In genomic region chr6:101940266-101940866, GRCm38 (mm10) we compare ENCODE assay signal across 19 mouse cellular contexts.
A peak's percentile ranks its signal among the peaks of the same experiment; 100 is the strongest.
DNase-seq lines count a peak whose midpoint lies in the region; ATAC-seq and TF ChIP-seq lines count a peak whose summit lies in the region.
"Had no signal": no experiment of that assay in that cellular context is flagged by ENCODE, and none has a peak within 500 bp of the region (broad histone marks: within the 10 kb centered on the region; RNA-seq: fewer than 3 reads in every experiment).

No protein-coding gene starts in this region.

- no peak overlapping the region for H3K27ac ChIP-seq in forebrain, postnatal 0 days (ENCODE audit: low read depth, low read length)
- no peak overlapping the region for H3K27ac ChIP-seq in forebrain, embryonic 13.5 days
- H3K27ac ChIP-seq in kidney, postnatal 0 days: no peak overlapping the region
- H3K27ac ChIP-seq in neural tube, embryonic 14.5 days (ENCODE audit: low read depth, low read length): no peak overlapping the region
- no peak overlapping the region for H3K27ac ChIP-seq in midbrain, embryonic 16.5 days (ENCODE audit: low read length)
- H3K27ac ChIP-seq: embryonic facial prominence, embryonic 10.5 days; heart, adult 2 months; heart, embryonic 15.5 days; hindbrain, embryonic 13.5 days; intestine, embryonic 15.5 days had no signal

- no peak overlapping the region for H3K4me3 ChIP-seq in forebrain, postnatal 0 days (ENCODE audit: low read depth, low read length)
- no peak overlapping the region for H3K4me3 ChIP-seq in forebrain, embryonic 13.5 days
- H3K4me3 ChIP-seq in kidney, postnatal 0 days (replicated peaks; ENCODE audit: low read depth, low read length): no peak overlapping the region
- H3K4me3 ChIP-seq in neural tube, embryonic 14.5 days (ENCODE audit: low read depth, low read length): no peak overlapping the region
- H3K4me3 ChIP-seq in midbrain, embryonic 16.5 days (ENCODE audit: low read depth, low read length): no peak overlapping the region
- H3K4me3 ChIP-seq: embryonic facial prominence, embryonic 10.5 days; heart, adult 2 months; heart, embryonic 15.5 days; hindbrain, embryonic 13.5 days; intestine, embryonic 15.5 days had no signal

- H3K9ac ChIP-seq in forebrain, postnatal 0 days: no peak overlapping the region
- no peak overlapping the region for H3K9ac ChIP-seq in forebrain, embryonic 13.5 days
- no peak overlapping the region for H3K9ac ChIP-seq in kidney, postnatal 0 days (ENCODE audit: low read depth, low read length)
- H3K9ac ChIP-seq in neural tube, embryonic 14.5 days (replicated peaks; ENCODE audit: low read depth, low read length): no peak overlapping the region
- no peak overlapping the region for H3K9ac ChIP-seq in midbrain, embryonic 16.5 days (ENCODE audit: low read depth, low read length)
- H3K9ac ChIP-seq: heart, embryonic 15.5 days; hindbrain, embryonic 13.5 days; intestine, embryonic 15.5 days had no signal

- no peaks in the 10 kb centered on the region for H3K36me3 ChIP-seq in forebrain, postnatal 0 days (ENCODE audit: insufficient read depth)
- no peaks in the 10 kb centered on the region for H3K36me3 ChIP-seq in forebrain, embryonic 13.5 days (ENCODE audit: poor library complexity, severe bottlenecking)
- no peaks in the 10 kb centered on the region for H3K36me3 ChIP-seq in kidney, postnatal 0 days (ENCODE audit: insufficient read depth, low read length)
- H3K36me3 ChIP-seq in neural tube, embryonic 14.5 days (ENCODE audit: control insufficient read depth, insufficient read depth, low read length): no peaks in the 10 kb centered on the region
- no peaks in the 10 kb centered on the region for H3K36me3 ChIP-seq in midbrain, embryonic 16.5 days (ENCODE audit: control insufficient read depth, insufficient read depth, low read length)
- H3K36me3 ChIP-seq: embryonic facial prominence, embryonic 10.5 days; heart, embryonic 15.5 days; hindbrain, embryonic 13.5 days; intestine, embryonic 15.5 days had no signal

- WGBS in forebrain, postnatal 0 days: 40% methylated on average over 3 of the region's 3 CpGs
- 63% methylated on average over 3 of the region's 3 CpGs for WGBS in forebrain, embryonic 13.5 days
- 24% methylated on average over 3 of the region's 3 CpGs for WGBS in kidney, postnatal 0 days
- WGBS in neural tube, embryonic 14.5 days: 59% methylated on average over 3 of the region's 3 CpGs
- 50% methylated on average over 3 of the region's 3 CpGs for WGBS in midbrain, embryonic 16.5 days

- TF ChIP-seq CTCF in forebrain, postnatal 0 days (IDR thresholded peaks at IDR 0.05; ENCODE audit: low read depth): no peak
- TF ChIP-seq CTCF in kidney, postnatal 0 days (IDR thresholded peaks at IDR 0.05; ENCODE audit: low read depth): no peak

- peak; percentile 70 for ATAC-seq in forebrain, postnatal 0 days
- ATAC-seq in forebrain, embryonic 13.5 days: no peak; the same call in 1 of the 2 replicates
- no peak for ATAC-seq in kidney, postnatal 0 days (replicated peaks; ENCODE audit: low FRiP score, low read depth)
- 0 out of 2 replicates have a peak, but pooled peaks have one; percentile 14 for ATAC-seq in neural tube, embryonic 14.5 days (ENCODE audit: low read depth)
- ATAC-seq in midbrain, embryonic 16.5 days: no peak
- ATAC-seq: intestine, embryonic 15.5 days had no signal

- peak; percentile 18 for DNase-seq in forebrain, postnatal 0 days
- DNase-seq in kidney, postnatal 0 days (ENCODE audit: low spot score): peak; percentile 47
- DNase-seq in kidney, postnatal 25 days: no peak
- DNase-seq in forelimb bud, embryonic 11.5 days (ENCODE audit: low read depth, low spot score): peak; percentile 17
- DNase-seq: adrenal gland, adult 2 months; adrenal gland, postnatal 25 days; cerebellum, adult 2 months; cerebellum, postnatal 10 days; gastrocnemius, postnatal 14 days; heart, adult 2 months; heart, postnatal 14 days had no signal

- peaks cover 7% of the 10 kb centered on the region; the same call in 1 of the 2 replicates for H3K4me1 ChIP-seq in forebrain, postnatal 0 days (ENCODE audit: insufficient read depth)
- H3K4me1 ChIP-seq in forebrain, embryonic 13.5 days: peaks cover 35% of the 10 kb centered on the region
- H3K4me1 ChIP-seq in kidney, postnatal 0 days (replicated peaks; ENCODE audit: insufficient read depth, low read length): no peaks in the 10 kb centered on the region
- H3K4me1 ChIP-seq in neural tube, embryonic 14.5 days (ENCODE audit: control insufficient read depth, insufficient read depth, low read length): no peaks in the 10 kb centered on the region
- peaks cover 3% of the 10 kb centered on the region; the same call in 1 of the 2 replicates for H3K4me1 ChIP-seq in midbrain, embryonic 16.5 days (ENCODE audit: control insufficient read depth, insufficient read depth, low read length)
- H3K4me1 ChIP-seq: heart, embryonic 15.5 days; intestine, embryonic 15.5 days had no signal

- no peaks in the 10 kb centered on the region for H3K9me3 ChIP-seq in forebrain, postnatal 0 days (ENCODE audit: low read length)
- H3K9me3 ChIP-seq in forebrain, embryonic 13.5 days (replicated peaks): no peaks in the 10 kb centered on the region
- H3K9me3 ChIP-seq in kidney, postnatal 0 days (replicated peaks; ENCODE audit: low read length): no peaks in the 10 kb centered on the region
- no peaks in the 10 kb centered on the region for H3K9me3 ChIP-seq in neural tube, embryonic 14.5 days (ENCODE audit: control insufficient read depth, low read length)
- no peaks in the 10 kb centered on the region for H3K9me3 ChIP-seq in midbrain, embryonic 16.5 days (replicated peaks; ENCODE audit: control insufficient read depth, low read length, poor library complexity, severe bottlenecking)
- H3K9me3 ChIP-seq: embryonic facial prominence, embryonic 10.5 days; heart, embryonic 15.5 days; hindbrain, embryonic 13.5 days; intestine, embryonic 15.5 days had no signal

- H3K4me2 ChIP-seq in forebrain, postnatal 0 days (ENCODE audit: low read depth): no peak overlapping the region
- H3K4me2 ChIP-seq in forebrain, embryonic 13.5 days: no peak overlapping the region
- H3K4me2 ChIP-seq in kidney, postnatal 0 days (ENCODE audit: low read length): no peak overlapping the region
- H3K4me2 ChIP-seq in neural tube, embryonic 14.5 days (ENCODE audit: low read depth, low read length): no peak overlapping the region
- H3K4me2 ChIP-seq in midbrain, embryonic 16.5 days (ENCODE audit: low read length): no peak overlapping the region
- H3K4me2 ChIP-seq: heart, embryonic 11.5 days; heart, embryonic 15.5 days; hindbrain, embryonic 13.5 days; intestine, embryonic 15.5 days had no signal

- no peaks in the 10 kb centered on the region for H3K27me3 ChIP-seq in forebrain, postnatal 0 days (ENCODE audit: insufficient read depth, low read length)
- H3K27me3 ChIP-seq in forebrain, embryonic 13.5 days: peaks cover 3% of the 10 kb centered on the region; the same call in 1 of the 2 replicates
- no peaks in the 10 kb centered on the region for H3K27me3 ChIP-seq in kidney, postnatal 0 days (ENCODE audit: insufficient read depth, low read length)
- H3K27me3 ChIP-seq in neural tube, embryonic 14.5 days (ENCODE audit: control insufficient read depth, insufficient read depth, low read length): no peaks in the 10 kb centered on the region
- no peaks in the 10 kb centered on the region for H3K27me3 ChIP-seq in midbrain, embryonic 16.5 days (ENCODE audit: control insufficient read depth, insufficient read depth, low read depth, low read length)
- H3K27me3 ChIP-seq: heart, embryonic 15.5 days; hindbrain, embryonic 13.5 days; intestine, embryonic 15.5 days had no signal

Comparison
In these comparisons a context has a peak if more than half of its experiments do, and no peak if none do; other contexts are left out.
1. ATAC-seq: peak in forebrain, postnatal 0 days (single experiment) and neural tube, embryonic 14.5 days (single experiment); none in forebrain, embryonic 13.5 days (single experiment), kidney, postnatal 0 days (single experiment) and midbrain, embryonic 16.5 days (single experiment).
2. DNase-seq: peak in forebrain, postnatal 0 days (single experiment), kidney, postnatal 0 days (single experiment) and forelimb bud, embryonic 11.5 days (single experiment); none in kidney, postnatal 25 days (0 of 2).